8 mouse cellular contexts compared by ENCODE assay signal in the genomic region with DNA sequence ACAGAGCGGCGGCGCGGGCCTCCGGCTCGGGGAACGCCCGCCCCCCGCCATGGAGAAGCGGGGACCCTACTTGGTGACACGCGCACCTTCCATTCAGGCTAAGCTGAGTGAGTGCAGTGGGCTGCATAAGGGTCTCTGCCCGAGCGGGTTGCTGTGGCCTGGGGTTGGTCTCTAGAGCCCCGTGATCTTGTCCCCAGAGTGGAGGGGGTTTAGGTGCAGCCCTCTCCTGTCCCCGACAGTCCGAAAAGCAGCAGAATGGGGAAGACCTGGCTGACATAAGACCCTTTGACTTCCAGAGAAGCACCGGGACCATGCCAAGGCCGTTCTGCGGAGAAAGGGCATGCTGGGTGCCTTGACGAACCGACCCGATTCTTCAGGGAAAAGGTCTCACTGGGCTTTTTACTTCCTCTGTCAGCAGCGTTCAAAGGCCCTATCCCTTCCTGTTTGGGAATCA. TPM values are rescaled to one million over a fixed set of nuclear protein-coding genes. Genes with fewer than 3 reads are reported as not detected.
A peak's percentile ranks its signal among the peaks of the same experiment; 100 is the strongest.
DNase-seq lines count a peak whose midpoint lies in the region; ATAC-seq lines count a peak whose summit lies in the region.

No protein-coding gene starts in this region.

- under 1% methylated on average over 24 of the region's 24 CpGs for WGBS in intestine, embryonic 14.5 days
- WGBS in midbrain, embryonic 15.5 days: under 1% methylated on average over 24 of the region's 24 CpGs

- H3K27me3 ChIP-seq in erythroblast, embryonic 14.5 days (ENCODE audit: control insufficient read depth): no peaks in the 10 kb centered on the region
- no peaks in the 10 kb centered on the region for H3K27me3 ChIP-seq in intestine, embryonic 14.5 days (replicated peaks; ENCODE audit: control insufficient read depth, insufficient read depth, low read length)
- H3K27me3 ChIP-seq in midbrain, embryonic 15.5 days (replicated peaks): no peaks in the 10 kb centered on the region

- H3K9me3 ChIP-seq in erythroblast, embryonic 14.5 days (ENCODE audit: control insufficient read depth, low read length): no peaks in the 10 kb centered on the region
- no peaks in the 10 kb centered on the region for H3K9me3 ChIP-seq in intestine, embryonic 14.5 days (ENCODE audit: control insufficient read depth, low read length)
- no peaks in the 10 kb centered on the region for H3K9me3 ChIP-seq in midbrain, embryonic 15.5 days

- peak; percentile 31 for DNase-seq in urinary bladder, postnatal 14 days (ENCODE audit: low spot score)
- no peak for DNase-seq in urinary bladder, postnatal 4 days (ENCODE audit: low spot score in 2 of 2)
- peak; percentile 75 for DNase-seq in intestine, embryonic 14.5 days (ENCODE audit: low spot score)
- no peak for DNase-seq in spleen, adult 18-20 months
- DNase-seq in ovary, postnatal 36 days (ENCODE audit: low spot score): no peak

- H3K36me3 ChIP-seq in erythroblast, embryonic 14.5 days (ENCODE audit: control insufficient read depth): peaks cover 66% of the 10 kb centered on the region
- H3K36me3 ChIP-seq in intestine, embryonic 14.5 days (ENCODE audit: control insufficient read depth, insufficient read depth, low read length): peaks cover 51% of the 10 kb centered on the region
- H3K36me3 ChIP-seq in midbrain, embryonic 15.5 days (replicated peaks): peaks cover 19% of the 10 kb centered on the region

- H3K4me1 ChIP-seq in erythroblast, embryonic 14.5 days (ENCODE audit: control insufficient read depth): peaks cover 36% of the 10 kb centered on the region
- H3K4me1 ChIP-seq in intestine, embryonic 14.5 days (replicated peaks; ENCODE audit: control insufficient read depth, insufficient read depth, low read length): peaks cover 19% of the 10 kb centered on the region; the same call in 1 of the 2 replicates
- H3K4me1 ChIP-seq in midbrain, embryonic 15.5 days: peaks cover 28% of the 10 kb centered on the region

- ATAC-seq in erythroblast, adult 5-6 weeks (replicated peaks; ENCODE audit: low FRiP score, poor library complexity, severe bottlenecking): no peak
- ATAC-seq in intestine, embryonic 14.5 days (replicated peaks; ENCODE audit: low FRiP score, low TSS enrichment, low read depth): peak; percentile 56; the same call in 1 of the 2 replicates
- peak; percentile 83 for ATAC-seq in midbrain, embryonic 15.5 days (replicated peaks)

- H3K9ac ChIP-seq in intestine, embryonic 14.5 days (ENCODE audit: low read length): peak overlapping the region; percentile 72
- peak overlapping the region; percentile 91 for H3K9ac ChIP-seq in midbrain, embryonic 15.5 days

- H3K4me3 ChIP-seq in erythroblast, embryonic 14.5 days (replicated peaks): peak overlapping the region; percentile 72
- H3K4me3 ChIP-seq in intestine, embryonic 14.5 days (ENCODE audit: low read depth, low read length): peak overlapping the region; percentile 83
- H3K4me3 ChIP-seq in midbrain, embryonic 15.5 days: peak overlapping the region; percentile 96

- H3K4me2 ChIP-seq in intestine, embryonic 14.5 days (ENCODE audit: low read length): peak overlapping the region; percentile 64
- peak overlapping the region; percentile 89 for H3K4me2 ChIP-seq in midbrain, embryonic 15.5 days

- peak overlapping the region; percentile 66 for H3K27ac ChIP-seq in intestine, embryonic 14.5 days (ENCODE audit: low read depth)
- peak overlapping the region; percentile 92 for H3K27ac ChIP-seq in midbrain, embryonic 15.5 days

RNA-seq across cellular contexts. Expression of a gene that starts 0.4 kb away (rescaled TPM):
- 0.31 and 0.78 TPM in 2 replicates for polyA plus RNA-seq in erythroblast, embryonic 14.5 days (2012)
- 0.19 and 0.42 TPM in 2 replicates for total RNA-seq in erythroblast, adult 5-6 weeks (2015; ENCODE audit: low replicate concordance)
- total RNA-seq in erythroblast, adult 5-6 weeks (2017; ENCODE audit: low replicate concordance): 4.2 and 4.7 TPM in 2 replicates
- polyA plus RNA-seq in intestine, embryonic 14.5 days (2014; fragmentation: Nextera tagmentation; extraction: Ambion mirVana): 18.9 and 21.9 TPM in 2 replicates
- 27.7 and 28.2 TPM in 2 replicates for polyA plus RNA-seq in midbrain, embryonic 15.5 days (2015; fragmentation: Nextera tagmentation; extraction: Ambion mirVana)

RNA-seq across cellular contexts. Expression of a gene that starts 14.8 kb away (rescaled TPM):
- 0.08 and 0.16 TPM in 2 replicates for polyA plus RNA-seq in erythroblast, embryonic 14.5 days (2012)
- total RNA-seq in erythroblast, adult 5-6 weeks (2015; ENCODE audit: low replicate concordance): 2.7 and 12.9 TPM in 2 replicates
- total RNA-seq in erythroblast, adult 5-6 weeks (2017; ENCODE audit: low replicate concordance): 2.8 and 5.9 TPM in 2 replicates
- polyA plus RNA-seq in intestine, embryonic 14.5 days (2014; fragmentation: Nextera tagmentation; extraction: Ambion mirVana): 40.4 and 42.7 TPM in 2 replicates
- polyA plus RNA-seq in midbrain, embryonic 15.5 days (2015; fragmentation: Nextera tagmentation; extraction: Ambion mirVana): 81.2 and 82.9 TPM in 2 replicates

RNA-seq across cellular contexts. Expression of a gene that starts 16.7 kb away (rescaled TPM):
- 18.8 and 25.8 TPM in 2 replicates for polyA plus RNA-seq in erythroblast, embryonic 14.5 days (2012)
- 134 and 146 TPM in 2 replicates for total RNA-seq in erythroblast, adult 5-6 weeks (2015; ENCODE audit: low replicate concordance)
- total RNA-seq in erythroblast, adult 5-6 weeks (2017; ENCODE audit: low replicate concordance): 23.7 and 45.9 TPM in 2 replicates
- 622 and 687 TPM in 2 replicates for polyA plus RNA-seq in intestine, embryonic 14.5 days (2014; fragmentation: Nextera tagmentation; extraction: Ambion mirVana)
- polyA plus RNA-seq in midbrain, embryonic 15.5 days (2015; fragmentation: Nextera tagmentation; extraction: Ambion mirVana): 715 and 767 TPM in 2 replicates

RNA-seq across cellular contexts. Expression of a gene that starts 23.0 kb away (rescaled TPM):
- 0.38 and 0.76 TPM in 2 replicates for polyA plus RNA-seq in erythroblast, embryonic 14.5 days (2012)
- total RNA-seq in erythroblast, adult 5-6 weeks (2015; ENCODE audit: low replicate concordance): 25.4 and 27.0 TPM in 2 replicates
- 13.1 and 13.7 TPM in 2 replicates for total RNA-seq in erythroblast, adult 5-6 weeks (2017; ENCODE audit: low replicate concordance)
- 75.5 and 80.2 TPM in 2 replicates for polyA plus RNA-seq in intestine, embryonic 14.5 days (2014; fragmentation: Nextera tagmentation; extraction: Ambion mirVana)
- 49.6 and 50.6 TPM in 2 replicates for polyA plus RNA-seq in midbrain, embryonic 15.5 days (2015; fragmentation: Nextera tagmentation; extraction: Ambion mirVana)

RNA-seq across cellular contexts. Expression of a gene that starts 33.9 kb away (rescaled TPM):
- not detected in 2 replicates for polyA plus RNA-seq in erythroblast, embryonic 14.5 days (2012)
- total RNA-seq in erythroblast, adult 5-6 weeks (2015; ENCODE audit: low replicate concordance): not detected in 2 replicates
- total RNA-seq in erythroblast, adult 5-6 weeks (2017; ENCODE audit: low replicate concordance): not detected in 2 replicates
- 8.6 and 10.7 TPM in 2 replicates for polyA plus RNA-seq in intestine, embryonic 14.5 days (2014; fragmentation: Nextera tagmentation; extraction: Ambion mirVana)
- polyA plus RNA-seq in midbrain, embryonic 15.5 days (2015; fragmentation: Nextera tagmentation; extraction: Ambion mirVana): 29.4 TPM in 2 replicates

Comparison
In these comparisons a context has a peak if more than half of its experiments do, and no peak if none do; other contexts are left out.
1. DNase-seq: peak in urinary bladder, postnatal 14 days (single experiment) and intestine, embryonic 14.5 days (single experiment); none in urinary bladder, postnatal 4 days (0 of 2), spleen, adult 18-20 months (0 of 2) and ovary, postnatal 36 days (single experiment).
2. RNA of a gene that starts 0.4 kb away (polyA plus RNA-seq): 27.7 to 28.2 TPM in midbrain, embryonic 15.5 days and 18.9 to 21.9 TPM in intestine, embryonic 14.5 days; 0.31 to 0.78 TPM in erythroblast, embryonic 14.5 days; every median in the first group is over 10 times any median in the second.
3. RNA of a gene that starts 14.8 kb away (polyA plus RNA-seq): 81.2 to 82.9 TPM in midbrain, embryonic 15.5 days and 40.4 to 42.7 TPM in intestine, embryonic 14.5 days; 0.08 to 0.16 TPM in erythroblast, embryonic 14.5 days; every median in the first group is over 10 times any median in the second.
4. RNA of a gene that starts 16.7 kb away (polyA plus RNA-seq): 715 to 767 TPM in midbrain, embryonic 15.5 days and 622 to 687 TPM in intestine, embryonic 14.5 days; 18.8 to 25.8 TPM in erythroblast, embryonic 14.5 days; every median in the first group is over 10 times any median in the second.
5. Peak in every context shown above with its lines, with median percentiles within 50 percentile points of each other: H3K4me3 ChIP-seq.